Comparison of ENCODE assay signal across 8 mouse cellular contexts in genomic region chr4:62479937-62480708, GRCm38 (mm10). TPM values are rescaled to one million over a fixed set of nuclear protein-coding genes. Genes with fewer than 3 reads are reported as not detected.
DNase-seq lines count a peak whose midpoint lies in the region; ATAC-seq and TF ChIP-seq lines count a peak whose summit lies in the region.

Bspry (plus strand) TSS chr4:62480053.

- peak within 1 kb of the TSS; percentile 27 for H3K4me2 ChIP-seq in CH12.LX (ENCODE audit: insufficient read depth, low read depth, poor library complexity, severe bottlenecking)
- H3K4me2 ChIP-seq in forebrain, embryonic 11.5 days (ENCODE audit: low read depth, low read length, severe bottlenecking) = peak within 1 kb of the TSS; percentile 75
- peak within 1 kb of the TSS; percentile 91 for H3K4me2 ChIP-seq in intestine, postnatal 0 days (replicated peaks; ENCODE audit: low read depth)
- peak within 1 kb of the TSS; percentile 80 for H3K4me2 ChIP-seq in liver, postnatal 0 days (ENCODE audit: low read depth, low read length)
- H3K4me2 ChIP-seq in neural tube, embryonic 12.5 days (replicated peaks) = peak within 1 kb of the TSS; percentile 82

- no peaks in the 10 kb centered on the region for H3K79me2 ChIP-seq in CH12.LX (replicated peaks; ENCODE audit: control insufficient read depth, extremely low read depth, insufficient read depth, poor library complexity, severe bottlenecking)

- H3K36me3 ChIP-seq in CH12.LX (replicated peaks in 1 of 2; ENCODE audit: control insufficient read depth in 1 of 2, insufficient read depth in 1 of 2, low read length in 1 of 2) = no peaks in the 10 kb centered on the region
- H3K36me3 ChIP-seq in forebrain, embryonic 11.5 days (ENCODE audit: control insufficient read depth, insufficient read depth, low read length) = no peaks in the 10 kb centered on the region
- no peaks in the 10 kb centered on the region for H3K36me3 ChIP-seq in intestine, postnatal 0 days (ENCODE audit: control insufficient read depth, insufficient read depth)
- H3K36me3 ChIP-seq in liver, postnatal 0 days (replicated peaks; ENCODE audit: insufficient read depth, low read length) = no peaks in the 10 kb centered on the region
- H3K36me3 ChIP-seq in neural tube, embryonic 12.5 days = no peaks in the 10 kb centered on the region

- TF ChIP-seq POLR2A in CH12.LX (IDR thresholded peaks at IDR 0.05; ENCODE audit: low read depth, low read length) = no peak

- no peak for TF ChIP-seq EP300 in CH12.LX (IDR thresholded peaks at IDR 0.05; ENCODE audit: low read length)
- TF ChIP-seq EP300 in liver, postnatal 0 days (IDR thresholded peaks at IDR 0.05; ENCODE audit: low read depth) = no peak

- ATAC-seq in forebrain, embryonic 11.5 days (replicated peaks; ENCODE audit: low FRiP score) = peak; percentile 75
- peak; percentile 88 for ATAC-seq in intestine, postnatal 0 days
- peak; percentile 83 for ATAC-seq in liver, postnatal 0 days
- ATAC-seq in neural tube, embryonic 12.5 days (ENCODE audit: low FRiP score, low read depth) = peak; percentile 67

- dilution Hi-C loops in CH12.LX (cut with MboI; ENCODE audit: extremely low pct_ligation_motif_present, extremely low pct_unique_long_range_greater_than_20kb, low sequenced_read_pairs) = no loop called here

- no peak for TF ChIP-seq CTCF in CH12.LX (conservative IDR thresholded peaks at IDR 0.05 in 1 of 2, IDR thresholded peaks at IDR 0.05 in 1 of 2; ENCODE audit: low read depth in 2 of 2, low read length in 2 of 2)
- TF ChIP-seq CTCF in intestine, postnatal 0 days (IDR thresholded peaks at IDR 0.05; ENCODE audit: low read depth) = no peak
- TF ChIP-seq CTCF in liver, postnatal 0 days (IDR thresholded peaks at IDR 0.05; ENCODE audit: low read depth) = no peak

- peaks cover 14 to 61% of the 10 kb centered on the region in 2 experiments for H3K4me1 ChIP-seq in CH12.LX (ENCODE audit: control insufficient read depth in 1 of 2, insufficient read depth in 2 of 2)
- H3K4me1 ChIP-seq in forebrain, embryonic 11.5 days (replicated peaks; ENCODE audit: control insufficient read depth, insufficient read depth, low read length) = no peaks in the 10 kb centered on the region; the same call in 1 of the 2 replicates
- H3K4me1 ChIP-seq in intestine, postnatal 0 days (replicated peaks; ENCODE audit: control insufficient read depth, insufficient read depth, low read length) = no peaks in the 10 kb centered on the region
- H3K4me1 ChIP-seq in liver, postnatal 0 days (ENCODE audit: insufficient read depth) = peaks cover 11% of the 10 kb centered on the region
- peaks cover 6% of the 10 kb centered on the region; the same call in 1 of the 2 replicates for H3K4me1 ChIP-seq in neural tube, embryonic 12.5 days

- H3K9me3 ChIP-seq in CH12.LX (replicated peaks; ENCODE audit: low read length) = no peaks in the 10 kb centered on the region
- no peaks in the 10 kb centered on the region for H3K9me3 ChIP-seq in forebrain, embryonic 11.5 days (ENCODE audit: control insufficient read depth, low read length)
- H3K9me3 ChIP-seq in intestine, postnatal 0 days (ENCODE audit: control insufficient read depth) = no peaks in the 10 kb centered on the region
- H3K9me3 ChIP-seq in liver, postnatal 0 days (ENCODE audit: low read length) = no peaks in the 10 kb centered on the region
- H3K9me3 ChIP-seq in neural tube, embryonic 12.5 days = no peaks in the 10 kb centered on the region

- no peak for TF ChIP-seq RAD21 in CH12.LX (IDR thresholded peaks at IDR 0.05; ENCODE audit: low read depth, low read length)

- H3K27me3 ChIP-seq in CH12.LX (replicated peaks) = no peaks in the 10 kb centered on the region
- H3K27me3 ChIP-seq in forebrain, embryonic 11.5 days (ENCODE audit: control insufficient read depth, insufficient read depth, low read length) = peaks cover 20% of the 10 kb centered on the region
- no peaks in the 10 kb centered on the region for H3K27me3 ChIP-seq in intestine, postnatal 0 days (replicated peaks; ENCODE audit: control insufficient read depth, insufficient read depth, low read length)
- peaks cover 18% of the 10 kb centered on the region for H3K27me3 ChIP-seq in liver, postnatal 0 days (ENCODE audit: insufficient read depth, low read length)
- peaks cover 17% of the 10 kb centered on the region for H3K27me3 ChIP-seq in neural tube, embryonic 12.5 days (replicated peaks)

- H3K4me3 ChIP-seq in CH12.LX (replicated peaks in 1 of 3; ENCODE audit: low read depth in 2 of 3, low read length in 2 of 3, poor library complexity in 1 of 3) = peak within 1 kb of the TSS in 1 of 3 experiments; percentile 19
- H3K4me3 ChIP-seq in forebrain, embryonic 11.5 days (ENCODE audit: low read depth, low read length) = peak within 1 kb of the TSS; percentile 37
- peak within 1 kb of the TSS; percentile 60 for H3K4me3 ChIP-seq in intestine, postnatal 0 days (ENCODE audit: low read depth, low read length)
- peak within 1 kb of the TSS; percentile 43 for H3K4me3 ChIP-seq in liver, postnatal 0 days (ENCODE audit: low read depth, low read length)
- peak within 1 kb of the TSS; percentile 40 for H3K4me3 ChIP-seq in neural tube, embryonic 12.5 days

- DNase-seq in CH12.LX (ENCODE audit: extremely low read depth) = no peak
- DNase-seq in adrenal gland, postnatal 36 days = peak; percentile 54 to 64
- peak; percentile 68 for DNase-seq in forebrain, embryonic 11.5 days (ENCODE audit: low spot score)
- DNase-seq in liver, postnatal 0 days = peak; percentile 54
- peak; percentile 78 for DNase-seq in thymus, postnatal 4 days
- no peak for DNase-seq in layer of hippocampus, adult 9-11 months

- H3K9ac ChIP-seq in CH12.LX (ENCODE audit: insufficient read depth, low read depth) = peak within 1 kb of the TSS; percentile 14; the same call in 1 of the 2 replicates
- no peak within 1 kb of the TSS; the same call in 1 of the 2 replicates for H3K9ac ChIP-seq in forebrain, embryonic 11.5 days (ENCODE audit: low read length)
- H3K9ac ChIP-seq in intestine, postnatal 0 days (ENCODE audit: low read depth, low read length) = peak within 1 kb of the TSS; percentile 66
- H3K9ac ChIP-seq in liver, postnatal 0 days (replicated peaks) = peak within 1 kb of the TSS; percentile 37; the same call in 1 of the 2 replicates
- H3K9ac ChIP-seq in neural tube, embryonic 12.5 days = peak within 1 kb of the TSS; percentile 38; the same call in 1 of the 2 replicates

- peak within 1 kb of the TSS; percentile 10; the same call in 1 of the 2 replicates for H3K27ac ChIP-seq in CH12.LX (ENCODE audit: insufficient read depth, low read depth)
- no peak within 1 kb of the TSS for H3K27ac ChIP-seq in forebrain, embryonic 11.5 days (ENCODE audit: low read depth, low read length)
- H3K27ac ChIP-seq in intestine, postnatal 0 days (ENCODE audit: low read depth, low read length) = peak within 1 kb of the TSS; percentile 73
- no peak within 1 kb of the TSS for H3K27ac ChIP-seq in liver, postnatal 0 days (ENCODE audit: low read depth)
- no peak within 1 kb of the TSS for H3K27ac ChIP-seq in neural tube, embryonic 12.5 days

- in situ Hi-C loops in CH12.LX (cut with MboI; ENCODE audit: low pct_ligation_motif_present, low pct_unique_long_range_greater_than_20kb, low sequenced_read_pairs) = no loop called here

- WGBS in forebrain, embryonic 11.5 days = 2% methylated on average over 70 of the region's 71 CpGs
- 1% methylated on average over 70 of the region's 71 CpGs for WGBS in intestine, postnatal 0 days
- WGBS in liver, postnatal 0 days (ENCODE audit: insufficient replicate concordance) = 3% methylated on average over 48 of the region's 71 CpGs
- WGBS in neural tube, embryonic 12.5 days = 2% methylated on average over 71 of the region's 71 CpGs

TF ChIP-seq in CH12.LX, 34 proteins besides CTCF, POLR2A, EP300 and RAD21:
- TF ChIP-seq JUND (conservative IDR thresholded peaks at IDR 0.05; ENCODE audit: low read depth, low read length) (no peak), ELF1 (IDR thresholded peaks at IDR 0.05; ENCODE audit: low read depth, low read length) (no peak), BHLHE40 (IDR thresholded peaks at IDR 0.05; ENCODE audit: low read depth, low read length) (no peak), SIN3A (IDR thresholded peaks at IDR 0.05; ENCODE audit: low read length) (no peak), IRF4 (IDR thresholded peaks at IDR 0.05; ENCODE audit: low read depth, low read length) (no peak), ETS1 (conservative IDR thresholded peaks at IDR 0.05; ENCODE audit: low read depth, low read length) (no peak), ZMIZ1 (IDR thresholded peaks at IDR 0.05; ENCODE audit: low read depth, low read length) (no peak), KAT2A (IDR thresholded peaks at IDR 0.05; ENCODE audit: insufficient replicate concordance, low read length) (no peak), MYC (IDR thresholded peaks at IDR 0.05; ENCODE audit: low read depth, low read length) (no peak), PAX5 (IDR thresholded peaks at IDR 0.05; ENCODE audit: low read length) (no peak), POLR2AphosphoS2 (IDR thresholded peaks at IDR 0.05; ENCODE audit: low read depth, low read length) (no peak), CHD2 (IDR thresholded peaks at IDR 0.05; ENCODE audit: low read length) (no peak)

RNA-seq across cellular contexts. Expression of gene Bspry, which starts in this region (rescaled TPM):
- total RNA-seq in CH12.LX (2012; rRNA removed) (1.1 and 1.2 TPM in 2 replicates), CH12.LX (2014; rRNA removed) (0.86 and 0.95 TPM in 2 replicates)
- polyA plus RNA-seq in CH12.LX (2012; ENCODE audit: insufficient read length, low read depth) = 0.53 and 1.2 TPM in 2 replicates
- total RNA-seq in adrenal gland, postnatal 36 days (2021) = 1 to 10 TPM; 3.0 to 6.1 TPM
- 0.96 and 0.98 TPM in 2 replicates for polyA plus RNA-seq in forebrain, embryonic 11.5 days (2014; fragmentation: Nextera tagmentation; extraction: Ambion mirVana)
- polyA plus RNA-seq in intestine, postnatal 0 days (2015; fragmentation: Nextera tagmentation; extraction: Ambion mirVana) = 14.7 and 20.5 TPM in 2 replicates
- polyA plus RNA-seq in liver, postnatal 0 days (2015; fragmentation: Nextera tagmentation; extraction: Ambion mirVana) = 0.18 and 0.26 TPM in 2 replicates
- polyA plus RNA-seq in neural tube, embryonic 12.5 days (2016; fragmentation: Nextera tagmentation; extraction: Ambion mirVana) = 0.65 and 0.74 TPM in 2 replicates

Comparison
In these comparisons a context has a peak if more than half of its experiments do, and no peak if none do; other contexts are left out.
1. Peak in DNase-seq, ATAC-seq, H3K4me3 ChIP-seq and H3K4me2 ChIP-seq in forebrain, embryonic 11.5 days; RNA of the gene not detected or under 1 TPM.
2. Peak in DNase-seq, ATAC-seq, H3K4me3 ChIP-seq, H3K9ac ChIP-seq and H3K4me2 ChIP-seq in liver, postnatal 0 days; RNA of the gene not detected or under 1 TPM.
3. Peak in ATAC-seq, H3K4me3 ChIP-seq, H3K9ac ChIP-seq and H3K4me2 ChIP-seq in neural tube, embryonic 12.5 days; RNA of the gene not detected or under 1 TPM.
4. DNase-seq: peak in adrenal gland, postnatal 36 days (2 of 2) and thymus, postnatal 4 days (single experiment); none in CH12.LX (single experiment) and layer of hippocampus, adult 9-11 months (single experiment).
5. H3K27ac ChIP-seq: peak in CH12.LX (single experiment) and intestine, postnatal 0 days (single experiment); none in forebrain, embryonic 11.5 days (single experiment), liver, postnatal 0 days (single experiment) and neural tube, embryonic 12.5 days (single experiment).
6. H3K4me2 ChIP-seq: peak in every context shown above with its lines; median percentile 91 in intestine, postnatal 0 days; 82 in neural tube, embryonic 12.5 days; 80 in liver, postnatal 0 days; 75 in forebrain, embryonic 11.5 days; 27 in CH12.LX.
7. Peak in every context shown above with its lines, with median percentiles within 50 percentile points of each other: ATAC-seq.